Mouse (Mus musculus) kidney, adult 2 months (tissue): Measurements from ENCODE around the gene Gps2. TPM values are rescaled to one million over a fixed set of nuclear protein-coding genes. Genes with fewer than 3 reads are reported as not detected.

Source experiments
- DNase-seq: peaks from one replicate; pipeline ENCODE4 v3.0.0; 2021
- H3K27ac ChIP-seq: fragments of 200-500 bp; 2 replicates; pipeline ENCODE4 v1.5.1; 2012; ENCODE audit warnings: low read depth, low read length, control low read depth, inconsistent platforms; ENCODE audit not compliant: insufficient read depth
- H3K27me3 ChIP-seq: fragments of 200-500 bp; replicated peaks from 2 replicates; pipeline ENCODE4 v1.6.1; 2012; ENCODE audit warnings: mild to moderate bottlenecking, moderate library complexity, low read length, inconsistent platforms; ENCODE audit not compliant: control insufficient read depth, insufficient read depth
- H3K36me3 ChIP-seq: fragments of 200-500 bp; 2 replicates; pipeline ENCODE4 v1.6.1; 2012; ENCODE audit warnings: mild to moderate bottlenecking, moderate library complexity, low read length, inconsistent platforms; ENCODE audit not compliant: control insufficient read depth, insufficient read depth
- H3K4me1 ChIP-seq: fragments of 200-500 bp; 2 replicates; pipeline ENCODE4 v1.6.1; 2011; ENCODE audit warnings: low read length; ENCODE audit not compliant: control insufficient read depth, insufficient read depth
- H3K4me3 ChIP-seq: fragments of 200-500 bp; 2 replicates; pipeline ENCODE4 v1.5.1; 2011; ENCODE audit warnings: mild to moderate bottlenecking, low read depth, low read length, control low read depth; ENCODE audit not compliant: insufficient read depth
- CTCF ChIP-seq: fragments of 200-500 bp; conservative IDR thresholded peaks from 2 replicates; pipeline ENCODE4 v1.5.1; 2011; ENCODE audit warnings: low read depth, mild to moderate bottlenecking, control low read depth, low read length, moderate library complexity, mixed read lengths; ENCODE audit not compliant: insufficient read depth, insufficient read length
- POLR2A ChIP-seq: fragments of 200-500 bp; IDR thresholded peaks from one replicate; pipeline ENCODE4 v1.6.1; 2011; ENCODE audit warnings: low read depth, low read length, control low read depth
- WGBS: fragments of 180-500 bp; shearing (Covaris S2); methylation state at CpG from one replicate; pipeline ENCODE4 v1.1.7; 2018; 5-methylcytosine and 5-hydroxymethylcytosine counted together
- polyA plus RNA-seq: library from polyadenylated mRNA; depleted of rRNA; stranded (reverse); fragments of >200 nt; gene quantifications from 2 replicates; pipeline ENCODE4 v1.2.3, GENCODE M21; 2012

Gene Gps2
- polyA plus RNA-seq, 1 experiment: 72.9 TPM

GRCm38 (mm10) chr11:69886907-69887635 lies 26.6 kb upstream of the Gps2 start:
- Histone ChIP-seq H3K4me1 (no peaks in the 10 kb centered on the region; the same call in 1 of the 2 replicates), H3K36me3 (no peaks in the 10 kb centered on the region), H3K27ac (no peak overlapping the region), H3K4me3 (no peak overlapping the region), H3K27me3 (no peaks in the 10 kb centered on the region)
- 64% methylated on average over 8 of the region's 8 CpGs for WGBS
- TF ChIP-seq POLR2A: no peak
- no peak; the same call in 1 of the 2 replicates for TF ChIP-seq CTCF
- DNase-seq: peak; percentile 70

GRCm38 (mm10) chr11:69891482-69891881 lies 22.2 kb upstream of the Gps2 start:
- H3K36me3 ChIP-seq: no peaks in the 10 kb centered on the region
- 74% methylated on average over 4 of the region's 4 CpGs for WGBS
- no peaks in the 10 kb centered on the region; the same call in 1 of the 2 replicates for H3K4me1 ChIP-seq

GRCm38 (mm10) chr11:69894671-69895070 lies 19.0 kb upstream of the Gps2 start:
- H3K36me3 ChIP-seq: no peaks in the 10 kb centered on the region
- H3K27ac ChIP-seq: no peak overlapping the region
- TF ChIP-seq POLR2A (no peak), CTCF (no peak)
- H3K27me3 ChIP-seq: no peaks in the 10 kb centered on the region
- no peak for DNase-seq
- H3K4me3 ChIP-seq: no peak overlapping the region
- WGBS: 61% methylated on average over 5 of the region's 5 CpGs
- H3K4me1 ChIP-seq: 0 out of 2 replicates have a peak, but pooled peaks cover under 1% of the 10 kb centered on the region

More at GRCm38 (mm10) chr11:69891482-69891881, 22.2 kb upstream of the Gps2 start:
- Histone ChIP-seq H3K4me3 (no peak overlapping the region), H3K27me3 (no peaks in the 10 kb centered on the region), H3K27ac (no peak overlapping the region)
- no peak for TF ChIP-seq CTCF
- TF ChIP-seq POLR2A: no peak
- DNase-seq: no peak

GRCm38 (mm10) chr11:69895291-69895690 lies 18.4 kb upstream of the Gps2 start, which contains the start of gene Acap1:
Gene Acap1, minus strand, starts transcription at chr11:69895539.
- Histone ChIP-seq H3K4me3 (no peak within 1 kb of the TSS), H3K27me3 (no peaks in the 10 kb centered on the region), H3K27ac (no peak within 1 kb of the TSS), H3K4me1 (peaks cover 3% of the 10 kb centered on the region; the same call in 1 of the 2 replicates), H3K36me3 (no peaks in the 10 kb centered on the region)
- TF ChIP-seq CTCF: no peak
- no peak for TF ChIP-seq POLR2A
- 76% methylated on average over 4 of the region's 4 CpGs for WGBS
- DNase-seq: no peak

- no peak overlapping the region for H3K27ac ChIP-seq
- no peaks in the 10 kb centered on the region for H3K27me3 ChIP-seq
- TF ChIP-seq CTCF (no peak), POLR2A (no peak)
- no peak overlapping the region for H3K4me3 ChIP-seq
- peak; percentile 66 for DNase-seq
- H3K4me1 ChIP-seq: peaks cover 3% of the 10 kb centered on the region; the same call in 1 of the 2 replicates
- 19% methylated on average over 4 of the region's 4 CpGs for WGBS
- H3K36me3 ChIP-seq: no peaks in the 10 kb centered on the region
Measured at GRCm38 (mm10) chr11:69899870-69900269, 13.8 kb upstream of the Gps2 start.

- peak within 1 kb of the TSS; percentile 67 for H3K4me3 ChIP-seq
- H3K27me3 ChIP-seq: no peaks in the 10 kb centered on the region
- peak within 1 kb of the TSS; percentile 96 for H3K27ac ChIP-seq
- no peak for TF ChIP-seq CTCF
- peak; percentile 59 for TF ChIP-seq POLR2A
- no peaks in the 10 kb centered on the region for H3K36me3 ChIP-seq
- peak; percentile 97 for DNase-seq
- H3K4me1 ChIP-seq: peaks cover 3% of the 10 kb centered on the region; the same call in 1 of the 2 replicates
- under 1% methylated on average over 38 of the region's 38 CpGs for WGBS
Measured at GRCm38 (mm10) chr11:69900471-69901405, 12.9 kb upstream of the Gps2 start, which contains the start of the genes 2810408A11Rik and Neurl4. Gene 2810408A11Rik, minus strand, starts transcription at chr11:69900987. Gene Neurl4, plus strand, starts transcription at chr11:69901072.
